Mouse (Mus musculus) right cerebral cortex, postnatal 36 days (tissue): ENCODE results near the gene Micall1.
A peak's percentile ranks its signal among the peaks of the same experiment; 100 is the strongest.

Experiments used
- DNase-seq, 2 experiments: peaks; one replicate each; pipeline ENCODE4 v3.0.0; 2022; ENCODE audit warnings: low spot score in 2 of 2, mixed read lengths in 1 of 2

The Micall1 gene

GRCm38 (mm10) chr15:79130782-79131181 is 22.1 kb downstream of the Micall1 start:
- no peak for DNase-seq

DNA sequence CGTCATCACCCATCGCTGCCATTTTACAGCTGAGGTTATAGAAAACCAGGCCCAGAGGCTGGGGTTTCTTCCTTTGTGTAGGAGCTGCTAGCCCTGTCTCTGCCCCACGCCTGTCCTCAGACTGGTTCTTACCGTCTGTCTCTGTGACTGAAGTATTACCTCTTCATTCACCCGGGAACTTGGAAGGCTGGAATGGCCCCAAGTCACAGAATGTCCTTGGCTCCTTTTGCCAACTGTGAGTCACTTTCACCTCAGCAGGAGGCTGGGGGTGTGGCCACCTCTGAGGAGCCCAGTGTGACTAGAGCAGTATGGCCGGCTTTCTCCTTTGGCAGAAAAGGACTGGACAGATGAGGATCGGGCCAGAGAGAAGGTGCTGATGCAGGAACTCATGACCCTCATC is 22.7 kb downstream of the Micall1 start:
- peak in 1 of 2 experiments; percentile 26 for DNase-seq

DNA sequence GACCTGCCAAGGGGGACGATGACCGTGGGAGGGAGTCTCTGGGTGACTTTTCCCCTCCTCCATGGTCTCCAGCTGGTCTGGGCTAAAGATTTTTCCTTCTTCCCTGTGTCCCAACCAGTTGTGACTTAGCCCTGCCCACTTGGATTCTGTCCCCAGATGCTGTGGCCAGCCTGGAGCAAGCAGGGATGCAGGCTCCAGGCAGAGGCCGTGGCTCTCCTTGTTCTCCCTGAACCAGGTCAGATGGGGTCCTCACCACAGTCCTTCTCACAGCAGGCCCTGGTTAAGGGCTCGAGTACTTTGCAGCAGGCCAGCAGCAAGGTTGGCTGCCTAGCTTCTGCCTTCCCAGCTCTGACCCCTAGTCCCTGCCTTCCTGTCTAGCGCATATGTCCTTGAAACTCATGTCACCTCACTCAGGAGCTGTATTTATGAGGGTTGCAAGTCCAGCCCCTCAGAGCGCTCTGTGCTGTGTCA is 24.5 kb downstream of the Micall1 start:
- no peak for DNase-seq

GRCm38 (mm10) chr15:79134496-79135270 is 26.0 kb downstream of the Micall1 start:
- DNase-seq, result no peak

DNA sequence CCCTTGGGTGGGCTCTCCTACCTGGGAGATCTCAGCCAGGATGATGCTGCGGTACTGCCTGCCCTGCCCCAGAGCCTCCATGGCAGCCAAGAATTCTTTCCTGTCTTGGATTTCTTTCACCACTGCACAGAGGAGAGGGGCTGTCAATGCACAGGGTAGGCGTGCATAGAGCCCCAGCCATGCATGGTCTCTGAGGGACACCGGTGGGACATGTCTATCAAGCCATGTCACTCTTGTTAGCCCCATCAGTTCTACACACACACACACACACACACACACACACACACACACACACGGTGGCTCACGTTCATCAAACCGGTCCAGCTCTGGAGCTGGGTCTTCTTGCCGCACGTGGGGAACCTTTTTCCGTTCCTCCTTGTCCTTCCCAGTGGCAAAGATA is 26.6 kb downstream of the Micall1 start:
- no peak for DNase-seq

DNA sequence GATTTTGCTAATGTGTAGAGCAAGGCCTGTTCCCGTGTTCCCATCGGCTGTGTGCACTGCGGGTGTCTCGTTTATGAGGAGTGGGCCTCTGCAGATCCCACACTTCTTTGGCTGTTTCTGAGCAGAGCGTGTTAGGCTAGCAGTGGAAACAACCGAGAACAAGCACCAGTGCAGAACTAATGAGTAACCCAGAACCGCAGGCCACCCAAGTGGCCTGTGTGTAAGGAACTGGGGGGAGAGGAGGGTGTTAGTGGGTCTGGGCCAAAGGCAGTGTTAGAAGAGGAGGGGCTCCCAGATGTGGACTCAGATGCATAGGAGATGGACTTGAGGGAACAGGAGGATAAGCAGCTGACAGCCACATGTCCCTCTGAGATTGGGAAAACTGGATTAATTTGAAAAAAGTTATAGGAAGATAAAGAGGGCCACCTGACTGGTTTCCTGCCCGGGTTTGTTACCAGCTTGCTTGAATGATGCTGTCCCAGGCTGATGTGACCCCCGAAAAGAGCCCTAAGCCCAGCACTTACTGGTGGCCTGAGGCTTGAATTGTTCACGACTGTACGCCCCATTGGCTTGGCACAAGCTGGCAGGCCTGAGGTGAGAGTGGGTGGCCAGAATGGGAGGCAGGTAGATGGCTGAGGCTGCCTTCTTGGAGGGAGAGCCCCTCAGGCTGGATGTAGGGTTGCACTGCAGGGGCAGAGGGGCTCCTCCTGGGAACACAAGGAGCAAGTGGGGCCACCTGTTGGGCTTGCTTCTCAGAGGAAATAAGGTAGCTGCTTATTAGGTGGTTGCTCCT is 27.3 kb downstream of the Micall1 start:
- DNase-seq, result no peak

- DNase-seq, result no peak
Observed at GRCm38 (mm10) chr15:79139640-79140039, 30.9 kb downstream of the Micall1 start.

DNA sequence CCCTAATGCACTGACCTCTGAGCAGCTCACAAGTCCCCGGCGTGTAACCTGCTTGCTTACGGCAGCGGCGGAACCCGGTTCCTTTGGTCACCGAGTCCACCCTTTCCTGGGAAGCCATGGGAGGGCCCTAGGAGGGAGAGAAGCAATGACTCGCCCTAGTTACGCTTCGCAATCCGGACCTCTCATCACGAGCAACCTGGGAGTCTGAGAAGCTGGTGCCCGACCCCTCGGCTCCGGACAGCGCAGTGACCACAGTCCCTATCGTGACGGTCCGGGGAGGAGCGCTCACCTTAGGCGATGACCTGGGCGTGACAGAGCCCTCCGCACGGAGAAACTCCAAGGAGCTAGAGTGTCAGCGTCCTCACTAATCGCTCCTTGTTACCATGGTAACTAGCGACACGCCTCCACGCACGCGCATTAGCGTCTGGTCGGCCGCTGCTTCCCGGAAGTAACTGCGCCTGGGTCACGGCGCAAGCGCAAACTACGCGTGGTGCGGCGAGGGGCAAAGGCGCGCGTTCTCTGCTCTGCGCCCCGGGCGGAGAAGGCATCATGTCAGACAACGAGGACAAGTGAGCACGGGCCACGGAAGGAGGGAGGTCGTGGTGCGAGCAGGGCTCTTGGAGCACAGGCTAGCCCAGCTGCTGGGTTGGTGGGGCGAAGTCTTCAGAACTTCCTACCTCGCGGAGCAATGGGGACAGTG is 32.3 kb downstream of the Micall1 start, which contains the start of the genes Polr2f and 1700088E04Rik:
TSS of gene Polr2f (plus strand) at position 144 of the 700 bp plus-strand sequence.
TSS of gene 1700088E04Rik (minus strand) at position 388 of the 700 bp plus-strand sequence.
- peak; percentile 91 for DNase-seq

DNA sequence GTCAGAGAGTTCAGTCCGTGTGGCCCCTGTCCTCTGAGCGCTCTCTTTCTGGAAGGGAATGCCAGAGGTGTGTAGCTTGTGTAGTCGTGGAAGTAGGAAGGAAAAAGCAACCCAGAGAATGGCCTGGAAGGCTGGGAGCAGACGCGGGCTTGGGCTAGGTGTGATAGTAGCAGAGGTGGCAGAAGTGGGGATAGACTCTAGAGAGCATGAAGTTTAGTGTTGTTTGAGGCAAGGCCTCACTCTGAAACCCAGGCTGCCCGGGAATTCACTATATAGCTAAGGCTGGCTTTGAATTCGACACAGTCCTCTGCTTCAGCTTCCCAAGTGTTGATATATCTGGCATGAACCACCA is 32.8 kb downstream of the Micall1 start:
- DNase-seq, result no peak

DNA sequence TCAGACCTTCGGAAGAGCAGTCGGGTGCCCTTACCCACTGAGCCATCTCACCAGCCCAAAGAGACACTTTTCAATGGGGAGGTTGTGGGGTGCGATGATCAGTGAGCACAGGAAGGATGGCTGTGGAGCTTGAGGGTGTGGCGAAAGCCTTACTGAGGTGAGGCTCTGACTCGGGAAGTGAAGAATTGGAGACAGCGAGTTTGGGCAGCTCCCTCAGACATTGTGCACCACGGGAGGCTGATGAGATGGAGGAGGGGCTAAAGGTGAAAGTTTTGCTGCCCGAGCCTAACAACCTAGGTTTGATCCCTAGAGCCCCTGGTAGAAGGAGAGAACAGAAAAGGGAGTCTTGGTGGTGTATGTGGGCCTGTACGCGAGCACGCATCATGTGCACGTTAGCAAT is 34.6 kb downstream of the Micall1 start:
- DNase-seq, result no peak

GRCm38 (mm10) chr15:79144021-79144420 is 35.3 kb downstream of the Micall1 start:
- DNase-seq, result no peak

DNA sequence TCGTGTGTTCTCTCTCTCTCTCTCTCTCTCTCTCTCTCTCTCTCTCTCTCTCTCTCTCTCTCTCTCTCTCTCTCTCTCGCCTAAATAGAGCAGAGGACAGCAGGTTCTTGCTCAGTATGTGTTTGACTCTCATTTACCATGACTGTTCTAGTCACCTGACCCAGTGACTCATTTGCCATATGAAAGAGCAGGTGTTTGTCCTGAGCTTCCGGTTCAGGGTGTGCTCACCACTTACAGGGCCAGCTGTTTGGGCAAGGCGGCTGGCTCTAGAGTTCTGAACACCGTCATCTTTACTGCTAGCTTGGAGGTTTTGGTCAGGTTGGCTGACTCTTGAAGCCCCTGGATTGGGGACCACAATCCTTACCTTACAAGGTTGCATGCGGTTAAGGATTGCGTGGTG is 36.8 kb downstream of the Micall1 start:
- DNase-seq, result no peak

DNA sequence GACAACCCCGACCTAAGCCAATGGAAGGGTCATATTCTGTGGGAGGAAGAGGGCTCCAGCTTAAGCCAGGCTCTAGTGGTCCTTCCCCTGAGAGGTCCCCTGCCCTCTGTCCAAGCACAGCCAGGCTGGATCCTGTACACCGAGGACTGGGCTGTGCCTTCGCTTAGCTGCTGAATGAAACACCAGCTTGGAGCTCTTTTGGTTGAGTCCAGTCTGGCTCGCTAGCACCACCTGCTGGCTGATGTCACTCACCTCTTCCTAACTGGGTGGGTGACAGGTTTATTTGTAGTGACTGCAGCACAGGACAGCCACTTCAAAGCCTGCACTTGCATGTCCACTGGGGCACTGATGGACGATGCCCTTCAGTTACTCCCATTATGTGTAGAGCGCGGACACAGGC is 39.8 kb downstream of the Micall1 start:
- peak; percentile 44 to 59 for DNase-seq

DNA sequence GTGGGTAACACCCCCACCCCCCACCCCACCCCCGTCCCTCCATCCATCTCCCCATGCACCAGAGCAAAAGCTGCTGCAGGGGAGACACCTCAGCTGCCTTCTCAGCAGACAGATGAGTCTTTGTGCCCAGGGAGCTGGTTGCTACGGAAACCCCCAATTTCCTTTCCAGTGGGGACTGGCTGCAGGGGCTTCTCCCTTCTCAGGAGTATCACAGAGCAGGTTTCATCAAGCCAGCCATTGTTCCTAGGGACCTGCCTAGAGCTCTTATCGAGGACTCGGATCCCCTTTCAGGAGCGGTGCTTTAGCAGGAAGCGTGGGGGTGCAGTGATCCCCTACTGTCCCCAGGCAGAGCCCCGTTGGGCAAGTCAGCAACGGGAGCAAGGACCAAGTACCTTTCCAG is 43.2 kb downstream of the Micall1 start:
- no peak for DNase-seq

GRCm38 (mm10) chr15:79152709-79153108 is 44.0 kb downstream of the Micall1 start:
- no peak for DNase-seq

DNA sequence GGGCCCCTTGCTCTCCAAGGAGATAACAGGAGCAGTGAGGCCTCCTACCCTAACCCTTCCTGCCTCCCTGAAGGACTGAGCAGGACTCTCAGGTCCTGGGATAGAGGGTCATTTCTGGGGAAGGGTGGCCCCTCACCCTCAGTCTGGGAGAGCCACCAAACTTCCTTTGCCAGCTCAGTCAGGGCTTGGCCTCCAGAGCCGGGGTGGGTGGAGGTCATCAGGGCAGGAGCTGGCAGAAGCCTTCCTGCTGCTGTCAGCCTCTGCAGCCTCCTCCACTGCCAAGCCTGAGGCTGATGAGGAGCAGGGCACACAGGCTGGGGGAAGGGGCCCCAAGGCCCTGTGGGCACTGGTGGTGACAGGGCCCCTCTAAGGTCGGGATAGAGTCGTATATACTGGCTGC is 46.9 kb downstream of the Micall1 start:
- DNase-seq, result no peak

GRCm38 (mm10) chr15:79162301-79162700 is 53.6 kb downstream of the Micall1 start:
- no peak for DNase-seq

DNA sequence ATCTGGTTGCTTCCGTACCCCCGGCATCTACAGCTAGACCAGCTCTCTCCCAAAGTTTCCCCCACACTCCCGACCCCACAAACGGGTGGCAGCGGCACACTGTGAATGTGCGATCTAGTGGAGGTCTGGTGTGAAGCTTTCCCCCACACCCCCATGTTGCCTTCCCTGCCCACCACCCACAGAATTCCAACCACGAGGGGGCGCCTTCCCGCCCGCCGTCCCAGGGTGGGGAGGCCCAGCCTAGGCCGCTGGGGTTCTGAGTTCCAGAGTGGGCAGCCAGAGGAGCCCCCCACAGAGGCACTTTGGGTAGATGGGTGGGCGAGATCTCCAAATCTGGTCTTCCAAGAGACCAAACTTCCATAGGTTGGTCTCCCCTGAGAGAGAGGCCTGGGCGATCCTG is 54.1 kb downstream of the Micall1 start:
- no peak for DNase-seq

DNA sequence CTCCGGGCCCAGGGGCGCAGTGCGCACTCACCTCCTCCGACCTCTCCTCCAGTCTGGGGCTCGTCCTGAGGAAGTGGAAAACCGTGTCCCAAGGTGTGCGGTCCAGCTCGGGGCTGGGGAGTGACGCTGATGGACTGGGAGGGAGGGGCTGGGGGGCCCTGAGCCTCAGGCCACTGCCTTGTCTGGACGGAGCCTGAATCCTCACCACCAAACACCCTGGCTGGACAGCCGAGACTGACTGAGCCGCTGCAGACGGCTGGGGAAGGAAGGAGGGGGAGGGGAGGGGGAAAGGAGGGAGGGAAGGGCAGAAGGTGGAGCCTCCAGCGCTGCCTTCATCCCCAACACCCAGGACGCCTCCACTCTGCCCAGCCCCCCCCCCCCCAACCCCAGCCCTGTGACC is 55.6 kb downstream of the Micall1 start:
- no peak for DNase-seq

- DNase-seq, result no peak
Observed at GRCm38 (mm10) chr15:79165140-79165539, 56.4 kb downstream of the Micall1 start, which contains the start of gene Sox10. Gene Sox10, minus strand, starts transcription at chr15:79165240.

DNA sequence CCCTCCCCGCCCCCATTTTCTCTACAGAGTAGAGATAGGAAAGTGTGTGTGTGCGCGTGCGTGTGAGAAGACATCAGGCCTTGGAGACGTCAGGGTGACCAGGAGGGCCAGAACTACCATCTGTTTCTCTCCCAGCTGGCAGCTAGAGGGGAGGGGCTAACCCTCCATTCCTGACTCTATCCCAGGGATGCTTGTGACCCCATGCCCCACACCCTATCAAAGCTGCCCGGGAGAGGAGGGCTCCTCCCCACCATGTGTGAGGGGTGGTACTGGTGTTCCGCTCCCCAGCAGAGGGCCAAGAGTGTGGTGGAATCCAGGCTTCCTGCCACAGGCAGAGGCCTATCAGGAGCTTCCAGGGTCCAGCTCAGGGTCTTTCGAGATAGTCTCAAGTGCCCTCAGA is 58.0 kb downstream of the Micall1 start:
- DNase-seq, result no peak

- DNase-seq, result no peak
Observed at GRCm38 (mm10) chr15:79176905-79177304, 68.2 kb downstream of the Micall1 start.
